Mouse (Mus musculus): Measurements from ENCODE around the gene Olfr370. TPM values are rescaled to one million over a fixed set of nuclear protein-coding genes. Genes with fewer than 3 reads are reported as not detected.

Olfr370 gene
- total RNA-seq, 1 experiment, result not detected

DNA sequence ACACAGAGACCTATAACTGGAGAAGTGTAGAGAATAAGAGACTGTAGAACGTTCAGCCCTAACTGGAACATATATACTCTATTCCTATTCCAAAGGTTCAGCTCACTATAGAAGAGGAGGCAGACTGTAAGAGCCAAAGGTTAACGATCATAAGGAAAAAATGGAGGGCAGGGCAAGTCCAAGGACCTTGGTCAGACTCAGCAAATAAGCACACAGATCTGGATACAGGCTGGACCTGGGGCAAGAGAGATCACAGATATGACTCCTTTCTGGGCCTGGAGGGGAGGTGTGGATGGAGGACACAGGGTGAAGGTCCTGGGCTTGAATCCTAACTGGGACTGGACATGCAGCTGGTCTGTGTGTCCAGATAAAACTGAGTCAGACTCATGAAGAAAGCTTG is 778 bp upstream of the Olfr370 start:
- H3K9me3 ChIP-seq (ENCODE audit: control insufficient read depth, insufficient read depth, low read depth, low read length), result no peaks in the 10 kb centered on the region
- H3K36me3 ChIP-seq (ENCODE audit: control insufficient read depth, insufficient read depth, low read length, poor library complexity, severe bottlenecking), result no peaks in the 10 kb centered on the region
- in situ Hi-C loops (cut with MboI; ENCODE audit: low sequenced_read_pairs in 2 of 2, unreplicated experiment in 2 of 2), result no loop called here
- TF ChIP-seq ZNF384 (IDR thresholded peaks at IDR 0.05; ENCODE audit: low read depth, low read length), result no peak
- TF ChIP-seq CHD2 (IDR thresholded peaks at IDR 0.05; ENCODE audit: low read depth, low read length), result no peak
- no peak for TF ChIP-seq MAFK (IDR thresholded peaks at IDR 0.05; ENCODE audit: insufficient read depth, low read depth, low read length)
- no peak for TF ChIP-seq ZC3H11A (IDR thresholded peaks at IDR 0.05; ENCODE audit: borderline replicate concordance, low read depth, low read length)
- TF ChIP-seq HCFC1 (IDR thresholded peaks at IDR 0.05; ENCODE audit: borderline replicate concordance, insufficient read depth, low read length), result no peak
- no peaks in the 10 kb centered on the region for H3K4me1 ChIP-seq (ENCODE audit: control insufficient read depth in 2 of 2, insufficient read depth in 2 of 2, low read length in 2 of 2, poor library complexity in 1 of 2)
- no peak overlapping the region for H3K27ac ChIP-seq (ENCODE audit: insufficient read depth, low read depth, low read length, poor library complexity, severe bottlenecking)
- DNase-seq (ENCODE audit: low read depth, low spot score), result no peak
- H3K9ac ChIP-seq (ENCODE audit: insufficient read depth, low read depth, low read length, poor library complexity, severe bottlenecking), result no peak overlapping the region
- H3K4me3 ChIP-seq (ENCODE audit: insufficient read depth in 1 of 2, low read depth in 1 of 2, low read length in 2 of 2, poor library complexity in 1 of 2, severe bottlenecking in 1 of 2), result no peak overlapping the region

DNA sequence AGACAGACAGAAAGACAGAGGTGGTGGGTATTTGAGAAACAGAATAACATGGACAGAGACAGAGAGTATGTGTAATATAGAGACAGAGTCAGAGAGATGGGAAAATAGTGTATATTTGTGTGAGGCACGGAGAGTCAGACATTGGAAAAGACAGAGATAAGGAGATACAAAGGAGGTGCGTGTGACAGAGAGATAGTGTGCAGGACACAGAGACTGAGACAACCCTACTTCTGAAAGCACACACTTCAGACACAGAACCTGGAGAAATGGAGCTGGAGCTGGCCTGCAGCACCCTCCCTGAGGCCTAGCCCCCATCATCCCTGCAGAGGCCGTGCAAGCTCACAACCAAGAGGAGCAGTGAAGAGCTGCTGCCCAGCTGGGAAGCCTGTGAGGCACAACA is 27.1 kb downstream of the Olfr370 start:
- no peak overlapping the region for H3K27ac ChIP-seq (ENCODE audit: insufficient read depth, low read depth, low read length, poor library complexity, severe bottlenecking)
- TF ChIP-seq ZC3H11A (IDR thresholded peaks at IDR 0.05; ENCODE audit: borderline replicate concordance, low read depth, low read length), result no peak
- no peak for TF ChIP-seq MAFK (IDR thresholded peaks at IDR 0.05; ENCODE audit: insufficient read depth, low read depth, low read length)
- no peak for TF ChIP-seq ZNF384 (IDR thresholded peaks at IDR 0.05; ENCODE audit: low read depth, low read length)
- no peak for TF ChIP-seq CHD2 (IDR thresholded peaks at IDR 0.05; ENCODE audit: low read depth, low read length)
- no peak for TF ChIP-seq HCFC1 (IDR thresholded peaks at IDR 0.05; ENCODE audit: borderline replicate concordance, insufficient read depth, low read length)

DNA sequence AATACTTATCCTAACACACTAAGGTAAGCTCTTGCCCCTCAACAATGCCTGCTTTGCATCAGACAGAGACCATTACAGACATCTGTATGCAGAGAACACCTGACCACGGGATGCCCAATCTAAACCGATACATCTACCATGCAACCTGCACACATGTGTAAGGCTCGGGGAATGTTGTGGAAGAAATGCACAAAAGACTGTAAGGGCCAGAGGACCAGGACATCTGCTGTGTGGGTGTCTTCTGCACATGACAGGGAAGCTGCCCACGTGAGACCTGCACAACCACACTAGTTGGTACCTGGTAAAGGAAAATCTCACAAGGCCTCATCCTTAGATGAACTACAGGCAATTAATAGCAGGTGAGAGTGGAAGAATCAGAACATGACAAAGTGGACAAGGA is 27.7 kb downstream of the Olfr370 start:
- TF ChIP-seq HCFC1 (IDR thresholded peaks at IDR 0.05; ENCODE audit: borderline replicate concordance, insufficient read depth, low read length) (no peak), CHD2 (IDR thresholded peaks at IDR 0.05; ENCODE audit: low read depth, low read length) (no peak), ZNF384 (IDR thresholded peaks at IDR 0.05; ENCODE audit: low read depth, low read length) (no peak), ZC3H11A (IDR thresholded peaks at IDR 0.05; ENCODE audit: borderline replicate concordance, low read depth, low read length) (no peak), MAFK (IDR thresholded peaks at IDR 0.05; ENCODE audit: insufficient read depth, low read depth, low read length) (no peak)
- no peak overlapping the region for H3K27ac ChIP-seq (ENCODE audit: insufficient read depth, low read depth, low read length, poor library complexity, severe bottlenecking)
- DNase-seq (ENCODE audit: low read depth, low spot score), result no peak
- peaks cover 2 to 9% of the 10 kb centered on the region in 2 experiments; a peak in 3 of 4 replicates for H3K4me1 ChIP-seq (ENCODE audit: control insufficient read depth in 2 of 2, insufficient read depth in 2 of 2, low read length in 2 of 2, poor library complexity in 1 of 2)
- H3K9me3 ChIP-seq (ENCODE audit: control insufficient read depth, insufficient read depth, low read depth, low read length), result no peaks in the 10 kb centered on the region
- H3K36me3 ChIP-seq (ENCODE audit: control insufficient read depth, insufficient read depth, low read length, poor library complexity, severe bottlenecking), result no peaks in the 10 kb centered on the region
- in situ Hi-C loops (cut with MboI; ENCODE audit: low sequenced_read_pairs in 2 of 2, unreplicated experiment in 2 of 2), result no loop called here
- H3K9ac ChIP-seq (ENCODE audit: insufficient read depth, low read depth, low read length, poor library complexity, severe bottlenecking), result no peak overlapping the region
- H3K4me3 ChIP-seq (ENCODE audit: insufficient read depth in 1 of 2, low read depth in 1 of 2, low read length in 2 of 2, poor library complexity in 1 of 2, severe bottlenecking in 1 of 2), result no peak overlapping the region

More for the DNA sequence above, 27.1 kb downstream of the Olfr370 start:
- Histone ChIP-seq H3K4me3 (ENCODE audit: insufficient read depth in 1 of 2, low read depth in 1 of 2, low read length in 2 of 2, poor library complexity in 1 of 2, severe bottlenecking in 1 of 2) (no peak overlapping the region), H3K9me3 (ENCODE audit: control insufficient read depth, insufficient read depth, low read depth, low read length) (no peaks in the 10 kb centered on the region), H3K4me1 (ENCODE audit: control insufficient read depth in 2 of 2, insufficient read depth in 2 of 2, low read length in 2 of 2, poor library complexity in 1 of 2) (peaks cover 0 to 5% of the 10 kb centered on the region in 2 experiments; a peak in 1 of 4 replicates), H3K9ac (ENCODE audit: insufficient read depth, low read depth, low read length, poor library complexity, severe bottlenecking) (no peak overlapping the region), H3K36me3 (ENCODE audit: control insufficient read depth, insufficient read depth, low read length, poor library complexity, severe bottlenecking) (no peaks in the 10 kb centered on the region)
- in situ Hi-C loops (cut with MboI; ENCODE audit: low sequenced_read_pairs in 2 of 2, unreplicated experiment in 2 of 2), result no loop called here
- DNase-seq (ENCODE audit: low read depth, low spot score), result no peak

DNA sequence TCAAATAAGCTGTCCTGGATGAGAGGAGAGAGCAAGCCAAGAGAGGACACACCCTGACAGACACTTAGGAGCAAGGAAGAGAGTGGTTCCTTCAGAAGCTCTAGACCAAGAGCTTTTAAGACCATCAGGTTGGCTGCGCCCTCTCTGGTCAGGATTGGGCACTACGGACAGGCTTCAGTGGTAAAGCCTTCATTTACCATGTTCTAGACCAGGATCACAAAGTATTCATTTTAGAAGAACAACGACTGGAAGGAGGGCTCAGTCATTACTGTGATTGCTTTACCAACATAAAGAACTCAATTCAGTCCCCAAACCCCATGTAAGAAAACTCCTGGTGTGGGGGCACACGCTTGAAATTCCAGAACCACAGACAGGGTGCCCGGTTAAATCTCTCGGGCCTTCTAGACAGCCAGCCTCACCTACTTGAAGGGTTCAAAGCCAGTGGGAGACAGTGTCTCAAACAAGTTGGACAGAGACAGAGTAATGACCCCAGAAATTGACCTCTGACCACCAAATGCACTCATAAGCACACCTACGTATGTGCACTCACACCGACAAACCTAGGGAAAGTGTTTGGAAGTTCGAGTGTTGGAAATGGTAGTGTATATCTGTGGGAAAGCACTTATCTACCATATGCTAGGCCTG is 30.3 kb downstream of the Olfr370 start:
- no peak for DNase-seq (ENCODE audit: low read depth, low spot score)
- H3K9ac ChIP-seq (ENCODE audit: insufficient read depth, low read depth, low read length, poor library complexity, severe bottlenecking), result no peak overlapping the region

More for the DNA sequence above, 30.3 kb downstream of the Olfr370 start:
- Histone ChIP-seq H3K27ac (ENCODE audit: insufficient read depth, low read depth, low read length, poor library complexity, severe bottlenecking) (no peak overlapping the region), H3K4me3 (ENCODE audit: insufficient read depth in 1 of 2, low read depth in 1 of 2, low read length in 2 of 2, poor library complexity in 1 of 2, severe bottlenecking in 1 of 2) (no peak overlapping the region), H3K9me3 (ENCODE audit: control insufficient read depth, insufficient read depth, low read depth, low read length) (no peaks in the 10 kb centered on the region), H3K36me3 (ENCODE audit: control insufficient read depth, insufficient read depth, low read length, poor library complexity, severe bottlenecking) (peaks cover 2% of the 10 kb centered on the region; the same call in 1 of the 2 replicates), H3K4me1 (ENCODE audit: control insufficient read depth in 2 of 2, insufficient read depth in 2 of 2, low read length in 2 of 2, poor library complexity in 1 of 2) (peaks cover 9 to 10% of the 10 kb centered on the region in 2 experiments; a peak in 3 of 4 replicates)
- in situ Hi-C loops (cut with MboI; ENCODE audit: low sequenced_read_pairs in 2 of 2, unreplicated experiment in 2 of 2), result no loop called here
- TF ChIP-seq MAFK (IDR thresholded peaks at IDR 0.05; ENCODE audit: insufficient read depth, low read depth, low read length), result no peak
- TF ChIP-seq HCFC1 (IDR thresholded peaks at IDR 0.05; ENCODE audit: borderline replicate concordance, insufficient read depth, low read length), result no peak
- no peak for TF ChIP-seq CHD2 (IDR thresholded peaks at IDR 0.05; ENCODE audit: low read depth, low read length)
- TF ChIP-seq ZC3H11A (IDR thresholded peaks at IDR 0.05; ENCODE audit: borderline replicate concordance, low read depth, low read length), result no peak
- no peak for TF ChIP-seq ZNF384 (IDR thresholded peaks at IDR 0.05; ENCODE audit: low read depth, low read length)
